Mouse (Mus musculus): ENCODE results near the gene Rai1. TPM values are rescaled to one million over a fixed set of nuclear protein-coding genes. Genes with fewer than 3 reads are reported as not detected.

Gene Rai1
- polyA plus RNA-seq, 1 experiment from 2014 or later: 35.6 TPM

DNA sequence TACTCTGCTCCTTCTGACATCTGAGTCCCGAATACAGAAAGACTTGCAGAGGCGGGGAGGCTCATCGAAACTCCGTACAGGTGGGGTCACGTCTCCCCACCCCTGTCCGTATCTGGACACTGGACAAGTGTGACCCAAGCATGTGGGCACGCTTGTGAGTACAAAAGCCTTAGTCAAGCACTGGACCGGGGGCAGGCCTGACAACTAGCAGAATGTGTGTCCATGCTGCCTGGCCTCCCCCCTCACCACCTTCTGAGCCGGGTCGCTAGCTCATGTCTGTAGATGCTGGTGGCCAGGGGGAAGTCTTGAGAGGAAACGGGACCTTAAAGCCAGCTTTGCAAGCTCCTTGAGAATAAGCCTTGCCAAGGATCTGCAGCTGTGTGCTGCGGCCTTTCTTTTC, 106.9 kb downstream of the Rai1 start:
- peak overlapping the region; percentile 69 for H3K27ac ChIP-seq
- 40% methylated on average over 12 of the region's 12 CpGs for WGBS
- no peaks in the 10 kb centered on the region for H3K9me3 ChIP-seq
- peaks cover 5% of the 10 kb centered on the region; the same call in 1 of the 2 replicates for H3K36me3 ChIP-seq
- H3K4me3 ChIP-seq: no peak overlapping the region
- no peak overlapping the region for H3K4me2 ChIP-seq (replicated peaks)
- no peak for ATAC-seq (ENCODE audit: insufficient number of reproducible peaks, insufficient read depth, low FRiP score, low TSS enrichment)
- no peaks in the 10 kb centered on the region for H3K27me3 ChIP-seq
- H3K4me1 ChIP-seq: peaks cover 57% of the 10 kb centered on the region
- H3K9ac ChIP-seq: peak overlapping the region; percentile 15

GRCm38 (mm10) chr11:60213266-60213665, 108.5 kb downstream of the Rai1 start:
- 0 out of 2 replicates have a peak overlapping the region, but pooled peaks have one; percentile 31 for H3K27ac ChIP-seq
- H3K36me3 ChIP-seq: peaks cover 13% of the 10 kb centered on the region; the same call in 1 of the 2 replicates
- no peak for ATAC-seq (ENCODE audit: insufficient number of reproducible peaks, insufficient read depth, low FRiP score, low TSS enrichment)
- H3K9me3 ChIP-seq: no peaks in the 10 kb centered on the region
- 63% methylated on average over 6 of the region's 6 CpGs for WGBS
- no peak overlapping the region for H3K4me2 ChIP-seq (replicated peaks)
- H3K4me3 ChIP-seq: no peak overlapping the region
- H3K9ac ChIP-seq: no peak overlapping the region
- no peaks in the 10 kb centered on the region for H3K27me3 ChIP-seq
- peaks cover 53% of the 10 kb centered on the region for H3K4me1 ChIP-seq

DNA sequence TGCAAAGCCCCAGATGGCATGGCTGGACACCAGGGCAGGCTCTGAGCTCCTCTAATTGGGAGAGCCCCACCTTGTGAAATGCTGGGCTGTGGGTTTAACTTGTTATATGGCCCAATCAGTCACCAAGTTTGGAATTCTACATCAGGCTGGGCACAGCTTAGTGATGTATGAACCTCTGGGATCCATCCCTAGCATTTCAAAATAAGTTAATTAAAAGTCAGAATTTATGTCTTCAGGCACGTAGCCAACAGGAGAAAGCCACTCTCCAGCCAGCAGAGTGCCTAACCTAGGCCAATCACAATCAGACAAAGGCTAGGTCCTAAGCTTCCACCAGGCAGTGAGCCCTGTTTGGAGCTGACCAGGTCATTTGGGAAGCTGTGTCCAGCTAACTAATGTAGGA, 111.9 kb downstream of the Rai1 start:
- Histone ChIP-seq H3K27me3 (no peaks in the 10 kb centered on the region), H3K4me3 (no peak overlapping the region), H3K4me2 (replicated peaks) (no peak overlapping the region), H3K4me1 (peaks cover 40% of the 10 kb centered on the region), H3K36me3 (peaks cover 14% of the 10 kb centered on the region; the same call in 1 of the 2 replicates), H3K27ac (no peak overlapping the region), H3K9me3 (no peaks in the 10 kb centered on the region), H3K9ac (no peak overlapping the region)
- 93% methylated on average over 1 of the region's 1 CpGs for WGBS
- no peak for ATAC-seq (ENCODE audit: insufficient number of reproducible peaks, insufficient read depth, low FRiP score, low TSS enrichment)

DNA sequence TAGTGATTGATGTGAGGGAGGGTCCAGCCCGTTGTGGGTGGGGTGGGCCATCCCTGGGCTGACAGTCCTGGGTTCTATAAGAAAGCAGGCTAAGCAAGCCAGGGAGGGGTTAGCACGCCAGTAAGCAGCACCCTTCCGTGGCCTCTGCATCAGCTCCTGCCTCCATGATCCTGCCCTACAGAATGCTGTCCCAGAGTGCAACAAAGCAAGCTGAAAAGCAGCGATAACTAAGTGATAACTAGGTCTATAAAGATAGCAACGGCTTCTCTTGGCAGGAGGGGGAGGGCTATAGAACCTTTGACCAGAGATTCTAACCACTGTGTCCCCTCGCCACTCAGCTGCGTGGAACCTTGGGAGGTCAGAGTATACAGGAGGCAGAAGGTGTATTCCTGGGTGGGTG, 112.7 kb downstream of the Rai1 start:
- H3K27me3 ChIP-seq: no peaks in the 10 kb centered on the region
- peaks cover 14% of the 10 kb centered on the region; the same call in 1 of the 2 replicates for H3K36me3 ChIP-seq
- no peaks in the 10 kb centered on the region for H3K9me3 ChIP-seq
- no peak for ATAC-seq (ENCODE audit: insufficient number of reproducible peaks, insufficient read depth, low FRiP score, low TSS enrichment)
- no peak overlapping the region for H3K27ac ChIP-seq
- H3K9ac ChIP-seq: no peak overlapping the region
- WGBS: 89% methylated on average over 7 of the region's 7 CpGs
- H3K4me3 ChIP-seq: no peak overlapping the region
- peaks cover 36% of the 10 kb centered on the region for H3K4me1 ChIP-seq
- no peak overlapping the region for H3K4me2 ChIP-seq (replicated peaks)

GRCm38 (mm10) chr11:60219609-60220008, 114.8 kb downstream of the Rai1 start:
- peaks cover 28% of the 10 kb centered on the region for H3K4me1 ChIP-seq
- peak overlapping the region; percentile 61 for H3K4me2 ChIP-seq (replicated peaks)
- peak overlapping the region; percentile 77; the same call in 1 of the 2 replicates for H3K27ac ChIP-seq
- 49% methylated on average over 8 of the region's 8 CpGs for WGBS
- peak overlapping the region; percentile 62 for H3K4me3 ChIP-seq
- ATAC-seq (ENCODE audit: insufficient number of reproducible peaks, insufficient read depth, low FRiP score, low TSS enrichment): no peak
- peak overlapping the region; percentile 60 for H3K9ac ChIP-seq
- H3K9me3 ChIP-seq: no peaks in the 10 kb centered on the region
- H3K36me3 ChIP-seq: peaks cover 14% of the 10 kb centered on the region; the same call in 1 of the 2 replicates
- no peaks in the 10 kb centered on the region for H3K27me3 ChIP-seq

GRCm38 (mm10) chr11:60220291-60220804, 115.5 kb downstream of the Rai1 start:
- Histone ChIP-seq H3K4me3 (peak overlapping the region; percentile 62), H3K27me3 (no peaks in the 10 kb centered on the region), H3K9ac (peak overlapping the region; percentile 60), H3K27ac (peak overlapping the region; percentile 77), H3K9me3 (no peaks in the 10 kb centered on the region), H3K36me3 (peaks cover 14% of the 10 kb centered on the region; the same call in 1 of the 2 replicates), H3K4me2 (replicated peaks) (peak overlapping the region; percentile 61), H3K4me1 (peaks cover 28% of the 10 kb centered on the region)
- WGBS: under 1% methylated on average over 46 of the region's 46 CpGs
- ATAC-seq (ENCODE audit: insufficient number of reproducible peaks, insufficient read depth, low FRiP score, low TSS enrichment): peak; percentile 37; the same call in 1 of the 2 replicates

DNA sequence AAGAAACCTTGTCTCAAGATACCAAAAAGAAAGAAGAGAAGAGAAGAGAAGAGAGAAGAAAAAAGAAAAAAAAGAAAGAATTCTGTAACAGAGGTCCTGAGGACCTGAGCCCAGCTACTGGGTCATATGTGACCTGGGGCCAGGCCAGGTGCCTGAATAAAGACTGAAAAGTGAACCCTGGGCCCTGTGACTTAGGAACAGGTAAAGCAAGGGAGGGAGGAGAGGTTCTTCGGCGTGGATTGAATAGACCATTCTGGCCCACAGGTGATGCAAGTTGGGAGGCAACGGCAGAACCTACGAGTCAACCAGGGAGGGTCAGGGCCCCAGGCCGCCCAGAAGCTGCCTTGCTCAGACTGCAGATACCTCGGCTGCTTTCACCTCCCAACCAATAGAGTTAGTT, 116.6 kb downstream of the Rai1 start:
- Histone ChIP-seq H3K4me3 (no peak overlapping the region), H3K4me1 (peaks cover 28% of the 10 kb centered on the region), H3K4me2 (replicated peaks) (no peak overlapping the region), H3K36me3 (peaks cover 12% of the 10 kb centered on the region; the same call in 1 of the 2 replicates), H3K27ac (no peak overlapping the region), H3K9ac (no peak overlapping the region), H3K9me3 (no peaks in the 10 kb centered on the region), H3K27me3 (no peaks in the 10 kb centered on the region)
- WGBS: 82% methylated on average over 6 of the region's 6 CpGs
- ATAC-seq (ENCODE audit: insufficient number of reproducible peaks, insufficient read depth, low FRiP score, low TSS enrichment): no peak

DNA sequence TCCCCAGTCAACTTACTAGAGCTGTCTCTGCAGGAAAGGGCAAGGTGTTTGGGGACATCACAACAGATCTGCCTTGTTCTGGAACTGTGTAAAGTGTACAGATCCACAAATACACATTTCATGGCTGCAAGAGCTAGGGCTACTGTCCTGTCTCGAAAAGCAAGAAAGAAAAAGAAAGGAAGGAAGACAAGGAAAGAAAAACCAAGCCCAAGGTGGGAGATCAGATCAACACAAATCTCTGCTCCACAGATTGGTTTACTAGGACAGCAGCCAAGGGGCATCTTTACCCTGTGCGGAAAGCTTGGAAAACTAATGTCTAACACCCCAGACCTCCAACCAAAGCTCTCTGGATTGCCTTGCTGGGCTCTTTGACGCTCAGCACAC, 117.3 kb downstream of the Rai1 start:
- Histone ChIP-seq H3K4me2 (replicated peaks) (peak overlapping the region; percentile 67), H3K4me1 (peaks cover 28% of the 10 kb centered on the region), H3K9ac (no peak overlapping the region), H3K9me3 (no peaks in the 10 kb centered on the region), H3K4me3 (peak overlapping the region; percentile 34; the same call in 1 of the 2 replicates), H3K27ac (no peak overlapping the region), H3K36me3 (peaks cover 12% of the 10 kb centered on the region; the same call in 1 of the 2 replicates), H3K27me3 (no peaks in the 10 kb centered on the region)
- ATAC-seq (ENCODE audit: insufficient number of reproducible peaks, insufficient read depth, low FRiP score, low TSS enrichment): no peak
- WGBS: 53% methylated on average over 3 of the region's 3 CpGs

DNA sequence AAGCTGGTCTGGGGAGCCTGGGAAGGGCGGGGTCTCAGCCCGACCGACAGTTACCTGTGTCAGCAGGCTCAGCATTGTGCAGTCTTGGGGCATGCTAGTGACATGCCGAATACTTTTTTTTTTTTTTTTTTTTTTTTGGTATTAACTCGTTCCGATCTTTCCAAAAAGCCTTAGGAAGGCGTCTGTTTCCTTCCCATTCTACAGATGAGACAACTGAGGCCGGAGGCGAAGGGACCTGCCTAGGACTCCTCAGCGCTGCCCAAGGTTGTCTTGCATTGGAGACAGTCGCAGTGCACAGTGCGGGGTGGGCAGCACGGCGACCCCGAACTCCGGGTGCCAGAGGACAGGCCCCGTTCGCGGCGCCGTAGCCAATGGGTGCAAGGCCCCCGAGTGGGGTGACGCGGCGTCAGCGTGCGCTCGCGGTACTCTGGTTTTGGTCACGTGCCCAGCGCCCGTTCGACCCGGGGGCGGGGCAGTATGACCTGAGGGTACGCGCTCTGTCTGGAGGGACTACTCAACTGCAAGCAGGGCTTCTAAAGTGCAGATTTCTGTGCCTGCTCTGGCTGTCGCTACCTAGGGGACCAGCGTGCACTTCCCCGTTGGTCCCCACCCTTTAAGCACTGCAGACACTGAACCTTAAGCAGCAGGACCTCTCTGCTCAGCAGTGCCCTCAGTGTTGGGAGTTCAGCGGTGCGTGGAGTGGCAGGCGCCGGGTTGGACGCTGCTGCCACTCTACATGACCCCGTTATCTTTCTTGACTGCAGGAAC, 117.8 kb downstream of the Rai1 start, which contains the start of gene Srebf1:
Gene Srebf1, minus strand, starts transcription at position 113 of the 768 bp plus-strand sequence.
- peaks cover 8% of the 10 kb centered on the region; the same call in 1 of the 2 replicates for H3K36me3 ChIP-seq

GRCm38 (mm10) chr11:60224676-60225075, 119.9 kb downstream of the Rai1 start:
- Histone ChIP-seq H3K36me3 (peaks cover 10% of the 10 kb centered on the region; the same call in 1 of the 2 replicates), H3K9ac (no peak overlapping the region), H3K9me3 (no peaks in the 10 kb centered on the region), H3K27ac (no peak overlapping the region; the same call in 1 of the 2 replicates), H3K4me3 (no peak overlapping the region), H3K4me1 (peaks cover 15% of the 10 kb centered on the region), H3K4me2 (replicated peaks) (no peak overlapping the region), H3K27me3 (no peaks in the 10 kb centered on the region)
- no peak for ATAC-seq (ENCODE audit: insufficient number of reproducible peaks, insufficient read depth, low FRiP score, low TSS enrichment)
- WGBS: 49% methylated on average over 4 of the region's 4 CpGs

More for the DNA sequence above, 117.8 kb downstream of the Rai1 start, which contains the start of gene Srebf1:
- Histone ChIP-seq H3K9ac (peak within 1 kb of the TSS; percentile 31; the same call in 1 of the 2 replicates), H3K4me3 (peak within 1 kb of the TSS; percentile 34), H3K9me3 (no peaks in the 10 kb centered on the region), H3K4me2 (replicated peaks) (peak within 1 kb of the TSS; percentile 67), H3K27me3 (no peaks in the 10 kb centered on the region), H3K4me1 (peaks cover 28% of the 10 kb centered on the region), H3K27ac (peak within 1 kb of the TSS; percentile 30; the same call in 1 of the 2 replicates)
- 4% methylated on average over 46 of the region's 46 CpGs for WGBS
- peak; percentile 76 for ATAC-seq (ENCODE audit: insufficient number of reproducible peaks, insufficient read depth, low FRiP score, low TSS enrichment)

DNA sequence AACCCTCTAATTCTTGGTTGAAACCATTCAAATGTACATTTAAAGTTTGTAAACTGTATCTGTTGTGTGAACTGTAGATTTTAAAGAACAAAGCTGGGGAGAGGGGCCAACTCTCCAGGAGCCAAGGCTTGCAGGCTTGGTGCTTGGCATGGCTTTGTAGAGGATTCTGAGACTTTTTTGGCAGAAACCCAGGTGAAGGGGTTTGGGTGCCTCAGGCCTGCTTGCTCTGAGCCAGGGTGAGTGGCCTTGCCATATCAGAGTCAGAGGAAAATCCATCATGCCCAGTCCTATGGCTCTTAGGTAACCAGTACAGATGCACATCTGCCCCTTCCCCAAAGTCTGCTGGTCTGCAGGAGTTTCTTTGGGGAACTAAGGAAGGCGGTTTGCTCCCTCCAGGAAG, 121.1 kb downstream of the Rai1 start:
- Histone ChIP-seq H3K9ac (no peak overlapping the region), H3K27me3 (no peaks in the 10 kb centered on the region), H3K4me2 (replicated peaks) (no peak overlapping the region), H3K4me1 (peaks cover 9% of the 10 kb centered on the region), H3K36me3 (peaks cover 10% of the 10 kb centered on the region; the same call in 1 of the 2 replicates), H3K4me3 (no peak overlapping the region), H3K9me3 (no peaks in the 10 kb centered on the region), H3K27ac (no peak overlapping the region)
- WGBS: 71% methylated on average over 1 of the region's 1 CpGs
- ATAC-seq (ENCODE audit: insufficient number of reproducible peaks, insufficient read depth, low FRiP score, low TSS enrichment): no peak

All from embryonic facial prominence, embryonic 12.5 days (tissue).